ENCODE assay signal across 26 mouse cellular contexts in genomic region chr14:26773536-26773935, GRCm38 (mm10).
"Had no signal": no experiment of that assay in that cellular context is flagged by ENCODE, and none has a peak within 500 bp of the region (broad histone marks: within the 10 kb centered on the region; RNA-seq: fewer than 3 reads in every experiment).

No protein-coding gene starts in this region.

- H3K9ac ChIP-seq: embryonic facial prominence, embryonic 12.5 days; embryonic facial prominence, embryonic 13.5 days; embryonic facial prominence, embryonic 15.5 days; forebrain, embryonic 12.5 days; forebrain, embryonic 13.5 days; forebrain, embryonic 15.5 days; forebrain, postnatal 0 days had no signal

- H3K9me3 ChIP-seq: embryonic facial prominence, embryonic 12.5 days; embryonic facial prominence, embryonic 13.5 days; embryonic facial prominence, embryonic 15.5 days; forebrain, embryonic 10.5 days; forebrain, embryonic 12.5 days; forebrain, embryonic 13.5 days; forebrain, embryonic 15.5 days had no signal

- DNase-seq: cerebellum, adult 8-10 months; cerebellum, adult 9-10 months; cerebellum, adult 9-11 months; cerebellum, postnatal 10 days; cerebellum, postnatal 14 days; cerebellum, postnatal 25 days; cerebellum, postnatal 36 days; embryo, embryonic 11 days; forebrain, postnatal 0 days; gastrocnemius, adult 2 months; gastrocnemius, postnatal 10 days; gastrocnemius, postnatal 14 days; gastrocnemius, postnatal 25 days; gastrocnemius, postnatal 36 days; heart, adult 18-20 months; heart, adult 2 months had no signal

- H3K4me3 ChIP-seq: embryonic facial prominence, embryonic 12.5 days; embryonic facial prominence, embryonic 13.5 days; embryonic facial prominence, embryonic 15.5 days; erythroblast, embryonic 14.5 days; forebrain, embryonic 10.5 days; forebrain, embryonic 12.5 days; forebrain, embryonic 13.5 days; forebrain, embryonic 15.5 days; gastrocnemius, adult 2 months; heart, adult 2 months had no signal

- H3K4me2 ChIP-seq: embryonic facial prominence, embryonic 12.5 days; embryonic facial prominence, embryonic 13.5 days; embryonic facial prominence, embryonic 15.5 days; forebrain, embryonic 12.5 days; forebrain, embryonic 13.5 days; forebrain, embryonic 15.5 days had no signal

- H3K27ac ChIP-seq: embryonic facial prominence, embryonic 12.5 days; embryonic facial prominence, embryonic 13.5 days; embryonic facial prominence, embryonic 15.5 days; forebrain, embryonic 10.5 days; forebrain, embryonic 12.5 days; forebrain, embryonic 13.5 days; forebrain, embryonic 15.5 days; gastrocnemius, adult 2 months; heart, adult 2 months had no signal

- H3K4me1 ChIP-seq: embryonic facial prominence, embryonic 12.5 days; embryonic facial prominence, embryonic 13.5 days; embryonic facial prominence, embryonic 15.5 days; forebrain, embryonic 10.5 days; forebrain, embryonic 12.5 days; forebrain, embryonic 13.5 days; forebrain, embryonic 15.5 days had no signal

- H3K36me3 ChIP-seq: embryonic facial prominence, embryonic 12.5 days; embryonic facial prominence, embryonic 13.5 days; embryonic facial prominence, embryonic 15.5 days; forebrain, embryonic 10.5 days; forebrain, embryonic 12.5 days; forebrain, embryonic 15.5 days had no signal

- ATAC-seq: forebrain, embryonic 13.5 days; forebrain, embryonic 14.5 days; forebrain, embryonic 15.5 days; forebrain, embryonic 16.5 days; forebrain, postnatal 0 days had no signal

- H3K27me3 ChIP-seq: embryonic facial prominence, embryonic 12.5 days; embryonic facial prominence, embryonic 13.5 days; embryonic facial prominence, embryonic 15.5 days; forebrain, embryonic 12.5 days; forebrain, embryonic 13.5 days; forebrain, embryonic 15.5 days had no signal
